Mouse (Mus musculus) gastrocnemius, postnatal 14 days (tissue): ENCODE results near the gene Cops3. TPM values are rescaled to one million over a fixed set of nuclear protein-coding genes. Genes with fewer than 3 reads are reported as not detected.
"Not testable (repeated sequence)": the region's sequence is repeated elsewhere in the genome, so short reads cannot be mapped to it uniquely, and the experiment has no call there.

ENCODE experiments used
- DNase-seq: peaks from one replicate; pipeline ENCODE4 v3.0.0; 2021; ENCODE audit warnings: mixed read lengths
- intact Hi-C: fragments of 180-260 bp; cut with DNase I; formaldehyde crosslinking; loops from one replicate; pipeline ENCODE4 v1.15.1; 2025; ENCODE audit warnings: low total_unique reads
- long read RNA-seq, 2 experiments: library from polyadenylated mRNA; stranded (forward); transcript quantifications; one replicate each; pipeline ENCODE4 v2.0.0; 2021
- total RNA-seq, 2 experiments: library from RNA; stranded (reverse); gene quantifications; 2 replicates each; pipeline ENCODE4 v1.2.3; 2021

The Cops3 gene
- 10 to 100 TPM; 62.1 to 65.6 TPM for total RNA-seq
- long read RNA-seq, experiment 1, transcript Cops3-201 (12 exons, 1,646 nt), result major isoform, 57 of 65 reads
- long read RNA-seq, experiment 1, partial matches to known transcripts, result 2 of 65 reads
- long read RNA-seq, experiment 1, other reads (novel, unspliced or antisense), result 6 of 65 reads
- long read RNA-seq, experiment 2, transcript Cops3-201 (12 exons, 1,646 nt), result major isoform, 59 of 64 reads
- long read RNA-seq, experiment 2, partial matches to known transcripts, result 2 of 64 reads
- long read RNA-seq, experiment 2, other reads (novel, unspliced or antisense), result 2 of 64 reads

- DNase-seq, result peak; percentile 96
- intact Hi-C loops, result no loop called here
Measured at GRCm38 (mm10) chr11:59839459-59840126, at the start of gene Cops3. Gene Cops3 (minus strand): TSS chr11:59839838.

GRCm38 (mm10) chr11:59888151-59888550, 48.5 kb upstream of the Cops3 start:
- intact Hi-C loops, result no loop called here

GRCm38 (mm10) chr11:59886952-59887351, 47.3 kb upstream of the Cops3 start:
- DNase-seq, result no peak
- intact Hi-C loops, result no loop called here

More at GRCm38 (mm10) chr11:59888151-59888550, 48.5 kb upstream of the Cops3 start:
- no peak for DNase-seq

- DNase-seq, result no peak
Measured at GRCm38 (mm10) chr11:59885217-59885986, 45.8 kb upstream of the Cops3 start.

GRCm38 (mm10) chr11:59880031-59880430, 40.4 kb upstream of the Cops3 start:
- peak; percentile 78 for DNase-seq
- intact Hi-C loops, result loop anchor here (2.0 to 5.0 kb wide), 3 partner anchors 83 to 197 kb away; no protein-coding TSS in a partner anchor

More at GRCm38 (mm10) chr11:59885217-59885986, 45.8 kb upstream of the Cops3 start:
- intact Hi-C loops, result no loop called here

GRCm38 (mm10) chr11:59872124-59872523, 32.5 kb upstream of the Cops3 start:
- no peak for DNase-seq
- intact Hi-C loops, result no loop called here

GRCm38 (mm10) chr11:59864316-59864715, 24.7 kb upstream of the Cops3 start:
- no peak for DNase-seq
- intact Hi-C loops, result loop anchor here (10.0 kb wide), 1 partner anchor 1770 kb away; no protein-coding TSS in a partner anchor

GRCm38 (mm10) chr11:59860467-59860866, 20.8 kb upstream of the Cops3 start:
- DNase-seq, result no peak
- intact Hi-C loops, result loop anchor here (10.0 kb wide), 1 partner anchor 1774 kb away; no protein-coding TSS in a partner anchor

GRCm38 (mm10) chr11:59852865-59853264, 13.2 kb upstream of the Cops3 start:
- intact Hi-C loops, result no loop called here
- no peak for DNase-seq

GRCm38 (mm10) chr11:59847891-59848884, 8.6 kb upstream of the Cops3 start:
- peak; percentile 82 for DNase-seq
- intact Hi-C loops, result no loop called here

- peak; percentile 33 for DNase-seq
- intact Hi-C loops, result no loop called here
Measured at GRCm38 (mm10) chr11:59847131-59847530, 7.5 kb upstream of the Cops3 start.

GRCm38 (mm10) chr11:59846311-59846710, 6.7 kb upstream of the Cops3 start:
- intact Hi-C loops, result no loop called here
- DNase-seq, result no peak

GRCm38 (mm10) chr11:59839008-59839458, 605 bp downstream of the Cops3 start, which contains the start of gene Nt5m:
Gene Nt5m (plus strand): TSS chr11:59839447.
- DNase-seq, result peak; percentile 95
- intact Hi-C loops, result no loop called here

- intact Hi-C loops, result no loop called here
- DNase-seq, result no peak
Measured at GRCm38 (mm10) chr11:59838426-59838825, 1.2 kb downstream of the Cops3 start.

- DNase-seq, intact Hi-C loops: not testable (repeated sequence)
Measured at GRCm38 (mm10) chr11:59837789-59838188, 1.8 kb downstream of the Cops3 start.

- no peak for DNase-seq
- intact Hi-C loops, result no loop called here
Measured at GRCm38 (mm10) chr11:59821625-59822024, 18.0 kb downstream of the Cops3 start.

- intact Hi-C loops, result no loop called here
- DNase-seq, result no peak
Measured at GRCm38 (mm10) chr11:59817916-59818315, 21.7 kb downstream of the Cops3 start.

- intact Hi-C loops, result no loop called here
Measured at GRCm38 (mm10) chr11:59815482-59816065, 24.1 kb downstream of the Cops3 start.

More at GRCm38 (mm10) chr11:59815482-59816065, 24.1 kb downstream of the Cops3 start:
- no peak for DNase-seq
